Mouse (Mus musculus) 3134 (cell line): ENCODE data around the gene Gm31571.
"Not testable (repeated sequence)": the region's sequence is repeated elsewhere in the genome, so short reads cannot be mapped to it uniquely, and the experiment has no call there.

Source experiments
- DNase-seq: peaks from one replicate; pipeline ENCODE4 v3.0.0-alpha.2; 2011; ENCODE audit warnings: low spot score; ENCODE audit not compliant: insufficient read length; ENCODE audit errors: extremely low read depth

Gm31571 gene

GRCm38 (mm10) chrY:22051253-22051652, at the start of gene Gm31571:
Gene Gm31571, minus strand, starts transcription at chrY:22051353.
- DNase-seq = not testable (repeated sequence)
